Comparison of ENCODE assay signal across 9 mouse cellular contexts in the genomic region with DNA sequence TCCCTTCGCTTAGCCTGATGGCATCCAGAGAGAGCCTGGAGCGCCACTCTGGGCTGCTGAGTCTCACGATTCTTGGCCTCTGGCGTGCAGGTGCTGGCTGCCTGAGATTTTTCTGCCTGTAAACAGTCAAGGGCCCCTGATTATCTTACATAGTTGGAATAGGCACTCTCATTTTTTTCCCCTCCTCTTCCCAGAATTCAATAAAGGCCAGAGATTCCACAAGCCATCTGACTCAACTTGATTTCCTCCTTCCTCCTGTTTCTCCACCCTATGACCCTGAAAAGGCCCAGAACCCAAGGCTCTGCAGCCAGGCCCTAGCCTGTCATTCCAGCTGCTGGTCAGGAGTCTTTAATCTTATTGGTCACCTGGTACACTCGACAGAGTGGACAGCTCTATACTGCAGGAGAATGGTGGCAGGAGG. TPM values are rescaled to one million over a fixed set of nuclear protein-coding genes. Genes with fewer than 3 reads are reported as not detected.
DNase-seq lines count a peak whose midpoint lies in the region; ATAC-seq lines count a peak whose summit lies in the region.
"Had no signal": no experiment of that assay in that cellular context is flagged by ENCODE, and none has a peak within 500 bp of the region (broad histone marks: within the 10 kb centered on the region; RNA-seq: fewer than 3 reads in every experiment).

No protein-coding gene starts in this region.

- H3K4me1 ChIP-seq in heart, embryonic 14.5 days (ENCODE audit: control insufficient read depth in 2 of 2, insufficient read depth in 2 of 2, low read length in 2 of 2), result peaks cover 30 to 41% of the 10 kb centered on the region in 2 experiments
- H3K4me1 ChIP-seq in brown adipose tissue, adult 24 weeks (ENCODE audit: control insufficient read depth, insufficient read depth, insufficient read length, low read length), result peaks cover 52% of the 10 kb centered on the region
- peaks cover 37% of the 10 kb centered on the region for H3K4me1 ChIP-seq in limb, embryonic 15.5 days

- no peaks in the 10 kb centered on the region for H3K27me3 ChIP-seq in heart, embryonic 14.5 days (ENCODE audit: control insufficient read depth, insufficient read depth, low read length)
- H3K27me3 ChIP-seq in limb, embryonic 15.5 days, result no peaks in the 10 kb centered on the region

- peak; percentile 31; the same call in 1 of the 2 replicates for ATAC-seq in heart, embryonic 14.5 days (ENCODE audit: insufficient number of reproducible peaks, insufficient read depth, low FRiP score, low read depth)
- ATAC-seq in limb, embryonic 15.5 days (ENCODE audit: insufficient number of reproducible peaks, low FRiP score, low TSS enrichment, low read depth), result no peak

- no peak overlapping the region for H3K4me3 ChIP-seq in heart, embryonic 14.5 days (ENCODE audit: control insufficient read depth in 1 of 2, insufficient read depth in 1 of 2, low read depth in 1 of 2, low read length in 2 of 2)
- no peak overlapping the region for H3K4me3 ChIP-seq in brown adipose tissue, adult 24 weeks (ENCODE audit: insufficient read depth, low read depth, low read length)
- H3K4me3 ChIP-seq in limb, embryonic 15.5 days, result no peak overlapping the region
- H3K4me3 ChIP-seq: erythroblast, embryonic 14.5 days had no signal

- WGBS in heart, embryonic 14.5 days, result 11% methylated on average over 5 of the region's 5 CpGs
- WGBS in limb, embryonic 15.5 days, result 25% methylated on average over 5 of the region's 5 CpGs

- peak overlapping the region; percentile 7; the same call in 1 of the 2 replicates for H3K4me2 ChIP-seq in heart, embryonic 14.5 days (ENCODE audit: low read length)
- H3K4me2 ChIP-seq in limb, embryonic 15.5 days, result no peak overlapping the region

- H3K36me3 ChIP-seq in heart, embryonic 14.5 days (ENCODE audit: control insufficient read depth, insufficient read depth, low read length), result no peaks in the 10 kb centered on the region
- H3K36me3 ChIP-seq in limb, embryonic 15.5 days, result no peaks in the 10 kb centered on the region

- H3K9ac ChIP-seq in heart, embryonic 14.5 days (ENCODE audit: low read length), result peak overlapping the region; percentile 4; the same call in 1 of the 2 replicates
- no peak overlapping the region for H3K9ac ChIP-seq in limb, embryonic 15.5 days

- H3K9me3 ChIP-seq in heart, embryonic 14.5 days (ENCODE audit: control insufficient read depth, low read length), result no peaks in the 10 kb centered on the region
- H3K9me3 ChIP-seq in limb, embryonic 15.5 days, result no peaks in the 10 kb centered on the region

- no peak for DNase-seq in heart, adult 8-10 months (ENCODE audit: low spot score)
- peak; percentile 82 for DNase-seq in Muller cell, postnatal 12 days (ENCODE audit: inconsistent ontology term)
- no peak for DNase-seq in spleen, postnatal 4 days (ENCODE audit: low spot score in 2 of 2)
- DNase-seq in c-Kit-positive CD71-positive TER-119-positive erythroid progenitor cells, embryonic 14.5 days (ENCODE audit: low spot score), result no peak
- DNase-seq in layer of hippocampus, adult 8-10 months (ENCODE audit: low spot score in 2 of 2), result no peak

- peak overlapping the region; percentile 65 to 72 for H3K27ac ChIP-seq in heart, embryonic 14.5 days (replicated peaks in 1 of 2; ENCODE audit: control insufficient read depth in 1 of 2, insufficient read depth in 1 of 2, low read depth in 2 of 2, low read length in 2 of 2)
- H3K27ac ChIP-seq in brown adipose tissue, adult 24 weeks (replicated peaks; ENCODE audit: low read depth, low read length), result peak overlapping the region; percentile 51
- H3K27ac ChIP-seq in limb, embryonic 15.5 days, result peak overlapping the region; percentile 43

RNA-seq across cellular contexts. Expression of a gene that starts 43.1 kb away (rescaled TPM):
- polyA plus RNA-seq in heart, embryonic 14.5 days (2014; fragmentation: Nextera tagmentation; extraction: Ambion mirVana), result 33.5 and 36.3 TPM in 2 replicates
- 10 to 100 TPM; 56.7 to 80.1 (median 58.6) TPM for total RNA-seq in heart, adult 8-10 months (2022)
- 33.0 and 42.2 TPM in 2 replicates for polyA plus RNA-seq in brown adipose tissue, adult 24 weeks (2012; ENCODE audit: insufficient read depth, insufficient read length, missing spikeins)
- polyA plus RNA-seq in limb, embryonic 15.5 days (2015; fragmentation: Nextera tagmentation; extraction: Ambion mirVana), result 60.7 and 61.5 TPM in 2 replicates
- 10 to 100 TPM; 17.3 to 22.8 (median 20.6) TPM for total RNA-seq in layer of hippocampus, adult 8-10 months (2022)
